Mouse (Mus musculus): ENCODE data around the gene C1galt1c1. TPM values are rescaled to one million over a fixed set of nuclear protein-coding genes. Genes with fewer than 3 reads are reported as not detected.
A peak's percentile ranks its signal among the peaks of the same experiment; 100 is the strongest.

The C1galt1c1 gene
- polyA plus RNA-seq, 1 experiment from 2014 or later: 57.0 TPM

DNA sequence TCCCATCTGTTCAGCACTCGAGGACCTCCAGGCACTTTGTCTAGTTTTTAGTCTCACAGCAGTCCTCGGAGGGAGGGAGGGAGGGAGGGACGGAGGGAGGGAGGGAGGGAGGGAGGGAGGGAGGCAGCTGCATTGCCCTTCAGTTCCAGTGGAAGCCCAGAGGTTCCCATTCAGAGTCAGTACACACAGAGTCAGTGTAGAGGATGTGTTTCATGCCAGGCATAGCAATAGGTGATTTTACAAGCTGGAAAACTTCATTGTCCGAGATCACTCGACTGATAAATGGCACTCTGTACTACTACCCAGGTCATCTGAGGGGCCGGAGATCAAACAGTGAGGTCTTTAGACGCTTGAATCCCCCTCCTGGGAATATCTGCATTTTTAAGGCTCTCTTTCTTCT lies 16.3 kb upstream of the C1galt1c1 start:
- 33% methylated on average over 5 of the region's 7 CpGs for WGBS
- no peaks in the 10 kb centered on the region for H3K9me3 ChIP-seq (replicated peaks; ENCODE audit: low read length)
- H3K36me3 ChIP-seq (ENCODE audit: insufficient read depth, low read length): no peaks in the 10 kb centered on the region
- no peaks in the 10 kb centered on the region for H3K27me3 ChIP-seq (ENCODE audit: insufficient read depth, low read length)
- no peak overlapping the region for H3K4me3 ChIP-seq (replicated peaks; ENCODE audit: low read depth, low read length)
- ATAC-seq (replicated peaks; ENCODE audit: low FRiP score, low read depth): no peak; the same call in 1 of the 2 replicates
- no peak overlapping the region for H3K4me2 ChIP-seq (ENCODE audit: low read length)
- no peak overlapping the region for H3K9ac ChIP-seq (ENCODE audit: low read depth, low read length)
- H3K4me1 ChIP-seq (replicated peaks; ENCODE audit: insufficient read depth, low read length): no peaks in the 10 kb centered on the region
- TF ChIP-seq CTCF (IDR thresholded peaks at IDR 0.05; ENCODE audit: low read depth): no peak
- no peak for DNase-seq (ENCODE audit: low spot score)
- H3K27ac ChIP-seq: no peak overlapping the region

DNA sequence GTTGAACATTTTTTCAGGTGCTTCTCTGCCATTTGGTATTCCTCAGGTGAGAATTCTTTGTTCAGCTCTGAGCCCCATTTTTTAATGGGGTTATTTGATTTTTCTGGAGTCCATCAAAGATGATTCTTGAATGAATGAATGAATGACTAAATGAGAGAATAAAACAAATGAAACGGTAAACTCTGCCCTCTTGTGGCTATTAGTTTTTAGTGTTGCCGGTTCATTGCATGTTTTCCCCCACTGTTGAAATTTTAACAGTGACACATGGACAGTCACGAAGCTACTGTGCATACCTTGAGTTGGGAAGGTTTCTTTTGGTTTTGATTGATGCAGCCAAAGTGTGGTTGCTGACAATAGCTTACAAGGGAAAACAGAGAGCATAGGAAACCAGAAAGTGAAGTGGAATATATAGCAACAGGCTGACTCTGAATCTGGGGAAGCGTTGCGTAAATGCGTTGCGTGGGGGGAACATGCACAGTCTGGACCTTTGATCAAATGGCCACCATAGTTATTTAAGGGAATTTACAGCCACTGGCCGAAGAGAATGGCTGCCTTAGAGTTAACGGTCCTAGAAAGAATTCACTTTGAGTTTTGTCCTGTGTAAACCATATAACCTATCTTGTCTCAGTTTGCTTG lies 15.6 kb upstream of the C1galt1c1 start:
- H3K27me3 ChIP-seq (ENCODE audit: insufficient read depth, low read length): no peaks in the 10 kb centered on the region
- WGBS: 51% methylated on average over 9 of the region's 9 CpGs
- no peaks in the 10 kb centered on the region for H3K36me3 ChIP-seq (ENCODE audit: insufficient read depth, low read length)
- H3K9ac ChIP-seq (ENCODE audit: low read depth, low read length): no peak overlapping the region
- H3K4me2 ChIP-seq (ENCODE audit: low read length): peak overlapping the region; percentile 19; the same call in 1 of the 2 replicates
- no peaks in the 10 kb centered on the region for H3K4me1 ChIP-seq (replicated peaks; ENCODE audit: insufficient read depth, low read length)
- H3K4me3 ChIP-seq (replicated peaks; ENCODE audit: low read depth, low read length): no peak overlapping the region
- ATAC-seq (replicated peaks; ENCODE audit: low FRiP score, low read depth) (no peak), DNase-seq (ENCODE audit: low spot score) (peak; percentile 34)
- no peaks in the 10 kb centered on the region for H3K9me3 ChIP-seq (replicated peaks; ENCODE audit: low read length)
- TF ChIP-seq CTCF (IDR thresholded peaks at IDR 0.05; ENCODE audit: low read depth): peak; percentile 40; the same call in 1 of the 2 replicates
- no peak overlapping the region for H3K27ac ChIP-seq

DNA sequence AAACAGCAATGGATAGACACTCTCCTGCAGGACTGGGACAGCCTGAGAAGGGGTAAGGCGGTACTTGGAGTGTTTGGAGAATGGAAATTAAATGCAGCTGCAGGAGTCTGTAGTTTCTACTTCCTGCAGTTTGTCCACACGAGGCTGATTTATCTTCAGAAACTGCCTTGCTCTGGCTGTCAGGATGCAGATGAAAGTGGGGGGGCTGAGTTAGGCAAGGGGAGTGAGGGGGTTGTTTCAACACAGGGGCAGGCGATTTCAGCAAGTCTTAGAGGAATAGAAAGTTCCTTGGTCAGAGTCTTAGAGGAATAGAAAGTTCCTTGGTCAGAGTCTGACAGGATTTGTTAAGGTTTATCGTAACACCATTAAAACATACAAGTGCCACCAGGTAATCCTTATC lies 7.3 kb upstream of the C1galt1c1 start:
- Histone ChIP-seq H3K4me1 (replicated peaks; ENCODE audit: insufficient read depth, low read length) (no peaks in the 10 kb centered on the region), H3K4me3 (replicated peaks; ENCODE audit: low read depth, low read length) (no peak overlapping the region), H3K27ac (no peak overlapping the region), H3K9ac (ENCODE audit: low read depth, low read length) (no peak overlapping the region), H3K4me2 (ENCODE audit: low read length) (no peak overlapping the region), H3K9me3 (replicated peaks; ENCODE audit: low read length) (no peaks in the 10 kb centered on the region), H3K27me3 (ENCODE audit: insufficient read depth, low read length) (no peaks in the 10 kb centered on the region), H3K36me3 (ENCODE audit: insufficient read depth, low read length) (no peaks in the 10 kb centered on the region)
- no peak for ATAC-seq (replicated peaks; ENCODE audit: low FRiP score, low read depth)
- DNase-seq (ENCODE audit: low spot score): no peak
- TF ChIP-seq CTCF (IDR thresholded peaks at IDR 0.05; ENCODE audit: low read depth): no peak
- 55% methylated on average over 4 of the region's 4 CpGs for WGBS

DNA sequence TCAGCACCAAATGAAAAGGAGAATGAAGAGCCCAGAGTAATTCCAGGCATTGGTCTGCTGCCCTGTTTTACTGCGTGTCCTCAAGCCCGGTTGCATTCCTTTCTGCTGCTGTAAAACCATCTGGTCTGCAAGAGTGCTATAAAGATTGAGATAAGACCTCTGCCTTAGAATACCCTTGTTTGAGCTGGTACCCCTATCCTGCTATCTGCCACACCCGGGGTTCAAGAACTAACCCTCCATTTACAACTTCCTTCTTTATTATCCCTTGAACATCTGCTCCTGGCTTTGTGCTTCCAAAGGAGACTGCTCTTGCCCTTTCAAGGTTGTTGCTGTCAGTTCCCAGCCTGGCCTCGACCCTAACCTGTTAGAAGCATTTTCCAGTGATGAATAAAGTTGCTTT lies 6.5 kb upstream of the C1galt1c1 start:
- H3K36me3 ChIP-seq (ENCODE audit: insufficient read depth, low read length): no peaks in the 10 kb centered on the region
- H3K27me3 ChIP-seq (ENCODE audit: insufficient read depth, low read length): no peaks in the 10 kb centered on the region
- H3K9ac ChIP-seq (ENCODE audit: low read depth, low read length): no peak overlapping the region
- no peaks in the 10 kb centered on the region for H3K9me3 ChIP-seq (replicated peaks; ENCODE audit: low read length)
- no peak overlapping the region for H3K27ac ChIP-seq
- H3K4me2 ChIP-seq (ENCODE audit: low read length): no peak overlapping the region
- WGBS: 29% methylated on average over 4 of the region's 4 CpGs
- H3K4me3 ChIP-seq (replicated peaks; ENCODE audit: low read depth, low read length): no peak overlapping the region
- no peak for DNase-seq (ENCODE audit: low spot score)
- no peaks in the 10 kb centered on the region for H3K4me1 ChIP-seq (replicated peaks; ENCODE audit: insufficient read depth, low read length)
- no peak for ATAC-seq (replicated peaks; ENCODE audit: low FRiP score, low read depth)
- no peak for TF ChIP-seq CTCF (IDR thresholded peaks at IDR 0.05; ENCODE audit: low read depth)

DNA sequence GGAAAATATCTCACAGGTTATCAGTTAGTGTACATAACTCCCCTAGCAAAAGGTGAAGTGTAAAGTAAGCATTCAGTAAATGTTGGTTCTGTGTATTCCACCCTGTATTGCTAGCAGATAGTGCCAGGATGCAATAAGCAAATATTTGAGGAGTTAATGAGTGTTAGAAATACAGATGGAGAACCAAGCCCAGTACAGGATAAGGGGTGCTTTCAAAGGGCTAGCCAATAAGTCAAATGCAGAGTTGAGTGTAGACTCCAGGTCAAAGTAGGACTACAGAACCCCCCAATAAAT lies 698 bp upstream of the C1galt1c1 start:
- no peaks in the 10 kb centered on the region for H3K4me1 ChIP-seq (replicated peaks; ENCODE audit: insufficient read depth, low read length)
- no peaks in the 10 kb centered on the region for H3K9me3 ChIP-seq (replicated peaks; ENCODE audit: low read length)
- H3K27ac ChIP-seq: 0 out of 2 replicates have a peak overlapping the region, but pooled peaks have one; percentile 9
- DNase-seq (ENCODE audit: low spot score): no peak
- peak overlapping the region; percentile 41 for H3K4me2 ChIP-seq (ENCODE audit: low read length)
- TF ChIP-seq CTCF (IDR thresholded peaks at IDR 0.05; ENCODE audit: low read depth): no peak
- no peaks in the 10 kb centered on the region for H3K36me3 ChIP-seq (ENCODE audit: insufficient read depth, low read length)
- 0 out of 2 replicates have a peak overlapping the region, but pooled peaks have one; percentile 3 for H3K9ac ChIP-seq (ENCODE audit: low read depth, low read length)
- no peaks in the 10 kb centered on the region for H3K27me3 ChIP-seq (ENCODE audit: insufficient read depth, low read length)
- ATAC-seq (replicated peaks; ENCODE audit: low FRiP score, low read depth): no peak
- H3K4me3 ChIP-seq (replicated peaks; ENCODE audit: low read depth, low read length): 0 out of 2 replicates have a peak overlapping the region, but pooled peaks have one; percentile 21

DNA sequence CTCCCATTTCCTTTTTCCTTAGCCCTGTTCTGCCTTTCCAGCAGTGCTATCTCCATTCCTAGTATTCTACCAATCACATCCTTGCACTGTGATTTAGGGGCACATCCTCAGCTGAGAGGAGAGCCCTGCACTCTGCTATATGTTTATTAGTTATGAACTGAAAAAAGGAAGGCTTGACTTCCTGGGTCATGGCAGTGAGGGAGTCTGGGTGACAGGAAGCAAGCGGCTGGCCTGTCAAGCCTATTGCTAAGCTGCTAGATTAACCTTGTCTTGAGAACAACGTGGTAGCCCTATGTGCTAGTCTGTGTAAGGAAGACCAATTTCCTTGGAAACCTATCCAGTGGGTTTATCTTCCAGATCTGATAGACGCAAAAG lies 33.9 kb downstream of the C1galt1c1 start:
- H3K9ac ChIP-seq (ENCODE audit: low read depth, low read length): peak overlapping the region; percentile 59
- H3K4me2 ChIP-seq (ENCODE audit: low read length): peak overlapping the region; percentile 64
- WGBS: 18% methylated on average over 3 of the region's 3 CpGs
- H3K36me3 ChIP-seq (ENCODE audit: insufficient read depth, low read length): no peaks in the 10 kb centered on the region
- peak overlapping the region; percentile 86 for H3K27ac ChIP-seq
- no peaks in the 10 kb centered on the region for H3K27me3 ChIP-seq (ENCODE audit: insufficient read depth, low read length)
- ATAC-seq (replicated peaks; ENCODE audit: low FRiP score, low read depth) (peak; percentile 33), DNase-seq (ENCODE audit: low spot score) (peak; percentile 53)
- no peaks in the 10 kb centered on the region for H3K4me1 ChIP-seq (replicated peaks; ENCODE audit: insufficient read depth, low read length)
- no peaks in the 10 kb centered on the region for H3K9me3 ChIP-seq (replicated peaks; ENCODE audit: low read length)
- H3K4me3 ChIP-seq (replicated peaks; ENCODE audit: low read depth, low read length): peak overlapping the region; percentile 51
- no peak for TF ChIP-seq CTCF (IDR thresholded peaks at IDR 0.05; ENCODE audit: low read depth)
